Mouse (Mus musculus) CD4-positive helper T cell, adult 2 months (primary cell): ENCODE results near the gene 2010111I01Rik.
A peak's percentile ranks its signal among the peaks of the same experiment; 100 is the strongest.

Experiments used
- DNase-seq: peaks from one replicate; pipeline ENCODE4 v3.0.0-alpha.2; 2012; ENCODE audit warnings: low read depth, missing footprints, low spot score

2010111I01Rik gene

DNA sequence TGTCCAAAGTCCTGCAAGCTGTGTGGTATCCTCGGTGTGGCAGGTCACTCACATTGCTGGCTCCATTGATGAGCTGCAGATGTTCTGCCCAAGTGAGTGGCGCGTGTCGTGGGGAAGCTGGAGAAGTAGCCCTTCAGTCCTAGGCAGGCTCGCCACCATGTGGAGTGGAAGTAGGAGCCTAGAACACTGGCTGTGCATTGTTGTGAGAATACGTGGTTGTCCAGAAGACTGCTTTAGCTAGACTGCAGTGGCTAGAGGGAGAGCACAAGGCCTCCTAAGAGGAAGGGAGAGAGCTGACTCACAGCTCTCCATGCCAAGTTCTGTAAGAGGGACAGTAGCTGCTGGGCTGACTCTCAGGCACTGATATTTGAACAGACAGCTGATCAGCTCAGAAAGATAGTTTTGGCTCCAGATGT is 293.5 kb downstream of the 2010111I01Rik start:
- DNase-seq = no peak

GRCm38 (mm10) chr13:63258671-63259070 is 294.0 kb downstream of the 2010111I01Rik start:
- DNase-seq = no peak

GRCm38 (mm10) chr13:63260133-63260532 is 295.4 kb downstream of the 2010111I01Rik start:
- no peak for DNase-seq

DNA sequence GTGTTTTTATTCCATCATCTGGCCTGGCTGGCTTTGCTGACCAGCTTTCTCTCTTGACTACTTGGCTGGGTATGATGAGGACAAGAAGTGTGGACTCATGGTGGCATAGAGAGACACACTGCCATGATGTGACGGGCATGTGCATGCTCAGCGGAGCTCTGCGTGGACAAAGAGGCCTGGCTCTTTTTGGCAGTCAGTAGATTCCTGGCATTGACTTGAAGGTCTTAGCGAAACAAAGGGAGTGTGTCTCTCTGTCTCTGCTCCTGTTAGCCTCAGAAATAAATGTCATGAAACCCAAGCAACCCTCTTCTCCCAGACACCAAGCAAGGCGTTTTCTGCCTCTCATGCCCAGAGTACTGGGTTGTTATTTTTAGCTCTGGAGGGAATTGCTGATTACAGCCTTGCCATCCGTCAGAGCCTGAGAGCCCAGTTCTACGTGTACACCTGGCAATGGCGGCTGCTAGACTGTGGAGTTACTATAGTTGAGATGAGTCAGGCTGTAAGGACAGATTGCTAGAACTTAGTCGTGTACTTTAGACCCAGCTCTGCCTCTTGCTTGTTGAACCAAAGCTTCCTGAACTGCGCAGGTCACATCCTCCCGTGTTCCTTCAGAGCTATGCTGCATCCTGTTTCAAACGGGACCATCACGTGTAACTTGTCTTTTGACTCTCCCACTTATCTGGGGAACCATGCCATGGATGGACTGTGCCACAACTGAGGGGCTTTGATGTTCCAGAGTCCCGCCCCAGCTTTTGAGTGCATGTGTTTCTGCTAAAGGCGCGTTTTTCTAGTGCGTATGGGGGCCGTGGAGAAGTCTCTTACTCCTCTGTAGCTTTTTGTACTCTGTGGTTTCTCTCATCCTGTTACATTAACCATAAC is 296.3 kb downstream of the 2010111I01Rik start:
- DNase-seq = peak; percentile 70

- no peak for DNase-seq
Observed at GRCm38 (mm10) chr13:63261676-63262075, 297.0 kb downstream of the 2010111I01Rik start.

DNA sequence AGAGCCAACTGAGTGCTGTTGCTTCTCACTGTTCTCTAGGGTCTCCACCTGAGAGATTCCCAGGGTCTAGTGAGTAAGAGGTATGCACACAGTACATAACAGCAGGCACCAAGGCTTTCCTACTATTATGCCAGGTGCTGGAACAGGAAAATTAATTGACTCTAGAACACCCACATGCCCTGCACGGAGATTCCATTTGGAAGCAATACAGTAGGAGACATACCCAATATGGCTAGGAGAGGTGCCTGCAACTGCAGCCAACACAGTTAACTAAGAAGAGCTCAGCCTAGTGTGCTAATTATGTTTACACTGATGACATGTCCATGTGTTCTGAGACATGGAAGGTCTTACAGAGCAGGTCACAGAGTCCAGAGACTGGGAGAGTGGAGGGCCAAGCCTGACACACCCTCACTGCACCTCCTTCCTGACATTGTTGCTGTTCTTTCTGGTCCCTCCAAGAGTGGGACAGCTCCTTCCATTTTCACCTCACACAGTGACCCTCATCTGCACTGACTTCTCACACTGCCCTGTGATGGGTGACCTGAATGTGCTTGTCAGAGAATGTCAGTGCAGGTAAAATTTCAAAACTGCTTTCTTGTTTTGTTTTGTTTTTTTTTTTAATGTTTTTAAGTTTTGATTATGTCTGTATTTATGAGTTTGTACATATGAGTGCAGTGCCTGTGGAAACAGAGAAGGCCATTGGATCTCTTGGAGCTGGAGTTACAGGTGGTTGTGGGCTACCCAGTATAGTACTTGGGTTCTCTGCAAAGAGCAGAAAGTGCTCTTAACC is 297.7 kb downstream of the 2010111I01Rik start:
- no peak for DNase-seq

DNA sequence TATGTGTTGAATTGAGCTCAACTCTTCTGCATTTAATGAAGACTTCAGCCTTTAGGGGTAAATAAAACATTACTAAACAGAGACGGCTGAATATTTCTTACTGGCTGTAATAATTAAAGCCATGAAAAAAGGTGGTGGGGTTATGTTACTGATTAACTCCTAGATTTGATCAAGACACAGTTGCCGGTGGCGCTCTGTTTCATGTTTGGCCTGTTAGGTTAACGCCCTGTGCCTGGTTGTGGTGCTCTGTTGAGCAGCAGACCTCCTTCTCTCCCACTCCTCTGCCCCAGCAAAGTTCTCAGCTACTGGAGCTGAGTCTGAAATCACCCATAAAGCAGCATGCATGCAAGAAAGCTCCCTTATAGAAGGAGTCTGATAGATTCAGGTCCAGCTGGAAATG is 303.7 kb downstream of the 2010111I01Rik start:
- DNase-seq = no peak

- DNase-seq = no peak
Observed at GRCm38 (mm10) chr13:63268776-63269175, 304.1 kb downstream of the 2010111I01Rik start.

DNA sequence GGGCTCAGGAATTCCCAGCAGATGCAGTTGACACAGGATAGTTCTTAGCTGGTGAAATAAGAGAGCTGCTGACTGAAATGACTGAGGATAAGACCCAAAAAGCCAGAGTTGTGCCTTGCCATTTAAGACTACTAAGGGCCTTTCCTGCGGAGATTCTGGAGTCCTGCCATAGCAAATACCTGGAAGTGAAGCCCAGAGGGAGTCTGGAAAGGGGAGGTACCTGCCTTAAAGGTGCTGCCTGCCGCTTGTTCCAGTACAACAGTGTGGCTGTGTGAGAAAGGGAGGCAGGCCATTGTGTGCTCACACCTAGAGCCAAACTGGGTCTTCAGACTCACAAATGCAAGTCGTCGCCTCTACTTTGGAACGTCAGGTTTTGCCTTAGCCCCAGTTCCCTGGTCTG is 305.5 kb downstream of the 2010111I01Rik start:
- DNase-seq = no peak

DNA sequence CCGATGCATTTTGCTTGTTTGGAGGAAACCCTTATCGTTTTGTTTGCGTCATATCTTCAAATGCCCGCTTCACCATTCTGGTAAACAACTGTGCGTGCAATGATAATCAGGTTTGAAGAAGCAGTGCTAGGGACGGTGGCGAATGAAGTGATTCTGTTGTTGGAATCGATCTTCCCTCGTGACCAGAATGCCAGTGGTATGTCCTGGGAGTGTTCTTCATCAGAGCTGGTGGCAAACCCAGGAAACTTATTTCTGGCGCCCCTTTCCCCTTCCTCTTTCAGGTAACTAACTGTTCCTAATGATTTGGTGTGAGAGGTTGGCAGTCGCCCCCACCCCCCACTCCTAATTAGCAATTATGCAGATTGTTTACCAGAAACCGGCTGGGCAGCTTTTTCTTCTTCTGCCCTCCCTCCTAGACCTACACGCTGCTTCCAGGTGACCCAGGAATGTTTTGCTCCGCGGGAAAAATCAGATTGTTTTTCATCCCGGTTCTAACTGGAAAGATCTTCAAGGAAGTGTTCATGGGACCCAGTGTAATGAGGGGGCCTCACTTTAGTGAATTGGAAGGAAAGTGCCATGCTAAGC is 307.4 kb downstream of the 2010111I01Rik start:
- DNase-seq = no peak

- DNase-seq = no peak
Observed at GRCm38 (mm10) chr13:63272602-63273229, 308.0 kb downstream of the 2010111I01Rik start.

DNA sequence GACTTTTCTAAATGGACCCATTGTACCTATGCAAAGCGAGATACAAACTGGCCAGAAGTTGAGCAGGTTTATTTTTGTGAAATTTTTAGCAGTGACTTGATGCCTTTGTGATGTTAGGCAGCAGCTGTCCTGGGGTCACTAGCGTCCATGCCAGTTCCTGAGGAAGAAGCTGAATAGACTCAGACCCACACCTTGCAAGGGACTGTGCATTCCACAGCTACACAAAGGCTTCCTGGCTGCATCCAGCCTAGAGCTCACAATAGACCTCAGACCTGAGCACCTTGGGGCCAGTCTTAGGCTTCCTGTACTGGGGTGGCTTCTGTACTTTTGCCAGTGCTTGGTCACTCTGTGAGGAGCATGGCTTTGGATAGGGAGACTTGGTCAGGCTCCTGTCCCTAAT is 309.2 kb downstream of the 2010111I01Rik start:
- no peak for DNase-seq

DNA sequence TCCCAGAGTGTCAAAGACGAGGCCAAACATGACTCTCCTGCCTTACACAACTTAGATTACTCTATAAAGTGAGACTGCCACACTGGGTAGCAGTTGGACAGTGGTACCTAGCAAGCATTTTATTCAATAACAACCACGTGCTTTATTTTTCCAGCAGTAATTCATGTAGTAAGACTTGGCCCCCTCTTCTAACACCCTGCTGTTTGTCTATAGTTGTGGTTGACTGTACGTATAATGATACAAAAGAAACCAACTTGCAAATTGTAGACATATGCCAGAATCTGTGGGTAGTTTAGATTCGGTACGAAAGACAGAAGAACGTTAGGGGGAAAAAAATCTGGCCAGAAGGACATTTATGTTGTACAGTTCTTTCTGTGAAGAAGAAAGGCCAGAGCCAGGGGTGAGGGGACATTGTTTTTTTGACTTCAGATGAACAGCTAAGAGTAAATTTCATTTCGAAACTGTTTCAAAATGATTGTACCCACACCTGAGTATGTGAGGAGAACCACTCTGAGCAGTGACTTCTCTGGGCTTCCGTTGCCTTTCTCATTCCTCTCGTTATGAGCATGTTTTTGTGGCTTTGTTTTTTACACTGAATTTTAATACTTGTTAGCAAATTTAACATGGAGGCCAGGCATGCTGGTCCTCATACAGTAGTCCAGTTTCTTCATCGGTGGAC is 309.9 kb downstream of the 2010111I01Rik start:
- DNase-seq = peak; percentile 44

- DNase-seq = no peak
Observed at GRCm38 (mm10) chr13:63276389-63276788, 311.7 kb downstream of the 2010111I01Rik start.

DNA sequence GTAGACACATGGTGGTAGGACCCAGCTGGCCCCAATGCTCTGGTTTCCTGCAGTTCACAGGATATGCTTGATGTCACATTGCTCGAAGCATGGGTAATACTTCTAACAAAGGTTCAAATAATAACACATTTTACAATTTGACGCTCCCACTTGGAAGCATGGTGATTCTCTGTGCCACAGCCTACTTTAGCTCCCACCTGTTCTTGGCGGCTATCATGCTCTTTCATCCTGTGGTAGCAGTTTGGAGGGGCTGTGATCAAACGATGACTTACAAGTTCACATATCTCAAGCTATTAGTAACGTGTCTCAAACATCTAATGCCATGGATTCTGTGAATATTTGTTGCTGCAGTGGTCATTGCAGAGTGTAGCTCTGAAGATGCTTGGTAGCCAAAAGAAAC is 312.6 kb downstream of the 2010111I01Rik start:
- no peak for DNase-seq

DNA sequence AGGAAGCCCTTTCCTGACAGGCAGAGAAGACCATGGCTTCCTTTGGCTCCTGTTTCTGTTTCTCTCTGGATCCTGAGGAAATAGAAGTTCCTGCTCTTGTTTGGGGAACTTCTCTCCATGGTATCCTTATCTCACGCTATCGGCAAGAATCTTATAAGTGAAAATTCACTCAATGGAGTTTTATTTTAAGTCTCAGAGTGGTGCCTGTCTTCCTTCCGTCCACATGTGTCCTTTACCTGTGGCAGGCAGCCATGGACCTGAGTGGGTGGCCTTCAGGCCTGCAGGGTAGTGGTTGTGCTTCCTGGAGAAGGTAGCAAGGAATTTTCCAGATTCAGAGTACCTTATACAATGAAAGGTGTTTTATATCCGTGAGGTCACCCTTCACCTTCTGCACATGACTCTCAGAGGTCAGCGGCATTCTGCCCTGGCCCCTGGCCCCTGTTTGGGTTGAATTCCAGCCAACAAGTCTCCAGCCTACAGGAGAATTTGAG is 313.5 kb downstream of the 2010111I01Rik start:
- DNase-seq = no peak

DNA sequence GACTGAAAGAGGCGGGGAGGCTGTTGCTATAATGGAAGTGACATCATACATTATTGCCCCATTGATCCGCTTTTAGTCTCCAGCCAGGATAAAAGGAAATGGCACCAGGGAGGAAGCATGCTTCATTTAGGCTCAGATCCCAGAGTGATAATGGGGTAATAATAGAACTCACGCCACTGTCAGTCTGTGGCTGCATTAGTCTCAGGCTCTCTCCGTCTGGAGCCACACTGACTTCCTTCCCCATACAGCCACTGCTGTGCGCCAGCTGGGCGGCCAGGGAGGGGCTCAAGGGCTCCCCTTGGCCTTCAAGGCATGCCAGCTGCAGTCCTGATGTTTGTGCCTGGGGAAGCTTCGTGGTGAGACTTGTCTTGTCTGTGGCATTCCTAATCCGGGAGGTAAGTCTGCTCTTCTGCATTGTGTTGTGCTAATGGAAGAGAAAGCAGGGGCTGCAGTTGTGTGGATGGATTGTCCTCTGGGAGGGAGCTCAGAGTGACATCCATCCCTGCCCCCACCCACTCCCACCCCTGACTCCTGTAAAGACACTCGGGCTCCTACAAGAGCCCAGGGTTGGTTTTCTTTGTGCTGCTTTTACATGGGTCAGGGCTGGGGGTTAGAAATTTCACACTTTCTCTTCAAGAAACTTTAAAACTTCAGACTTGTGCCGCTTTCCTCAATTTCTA is 314.2 kb downstream of the 2010111I01Rik start:
- DNase-seq = no peak

DNA sequence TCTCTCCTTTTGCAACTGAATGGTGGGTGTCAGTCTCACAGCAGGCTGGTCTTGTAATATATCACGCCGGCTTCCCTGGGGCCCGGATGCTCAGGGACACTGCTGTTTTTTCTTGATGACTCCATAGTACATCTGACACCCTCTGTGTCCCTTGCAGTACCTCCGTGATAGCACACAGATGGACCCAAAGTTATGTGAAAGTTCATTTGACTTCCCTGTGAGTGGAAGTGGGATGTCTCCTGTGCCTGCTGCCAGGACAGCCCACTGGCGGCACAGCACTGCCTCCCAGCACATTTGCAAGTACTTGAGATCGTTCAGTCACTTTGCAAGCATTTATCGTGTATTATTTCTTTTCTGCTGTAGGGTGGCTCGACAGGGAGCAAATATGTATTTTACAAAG is 315.1 kb downstream of the 2010111I01Rik start:
- DNase-seq = no peak

- DNase-seq = no peak
Observed at GRCm38 (mm10) chr13:63280344-63280743, 315.7 kb downstream of the 2010111I01Rik start.

GRCm38 (mm10) chr13:63281206-63281605 is 316.5 kb downstream of the 2010111I01Rik start:
- DNase-seq = no peak
